Mouse (Mus musculus) testis, adult 2 months (tissue): ENCODE measurements around the gene Fam129a.

ENCODE experiments used
- CTCF ChIP-seq: fragments of 200-500 bp; IDR thresholded peaks from 2 replicates; pipeline ENCODE4 v1.5.1; 2012; ENCODE audit warnings: low read depth, mild to moderate bottlenecking, inconsistent platforms, low read length, moderate library complexity; ENCODE audit not compliant: control insufficient read depth, insufficient read depth, insufficient replicate concordance
- POLR2A ChIP-seq: fragments of 200-500 bp; IDR thresholded peaks from 2 replicates; pipeline ENCODE4 v1.6.1; 2012; ENCODE audit warnings: low read depth, mild to moderate bottlenecking, inconsistent platforms, low read length, moderate library complexity; ENCODE audit not compliant: control insufficient read depth

- TF ChIP-seq POLR2A (no peak), CTCF (no peak)
Measured at GRCm38 (mm10) chr1:151604328-151604727, 33.3 kb downstream of the Fam129a start.
